Mouse (Mus musculus) lung, postnatal 0 days (tissue): ENCODE data around the gene Taf8.

Experiments
- CTCF ChIP-seq: IDR thresholded peaks from 2 replicates; pipeline ENCODE4 v1.5.1; 2016; ENCODE audit warnings: antibody characterized with exemption, mild to moderate bottlenecking
- EP300 ChIP-seq: IDR thresholded peaks from 2 replicates; pipeline ENCODE4 v1.6.1; 2016; ENCODE audit warnings: antibody characterized with exemption, mild to moderate bottlenecking, control low read depth

DNA sequence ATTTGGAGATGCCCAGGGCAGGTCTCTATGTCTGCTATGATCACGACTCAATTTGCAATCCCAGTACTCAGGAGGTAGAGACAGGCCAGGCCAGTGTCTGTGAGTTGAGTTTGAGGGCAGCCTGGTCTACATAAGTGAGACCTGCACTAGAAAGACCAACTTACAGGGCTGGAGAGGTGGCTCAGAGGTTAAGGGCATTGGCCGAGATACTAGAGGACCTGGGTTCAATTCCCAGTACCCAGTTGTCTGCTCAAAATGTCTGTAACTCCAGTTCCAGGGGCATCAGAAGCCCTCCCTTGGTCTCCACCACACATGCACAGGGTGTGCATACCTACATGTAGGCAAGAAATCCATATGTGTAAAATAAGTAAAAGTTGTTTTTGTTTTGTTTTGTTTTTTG, 5.4 kb upstream of the Taf8 start:
- no peak for TF ChIP-seq EP300
- TF ChIP-seq CTCF: no peak
